Comparison of ENCODE assay signal across 8 mouse cellular contexts in the genomic region with DNA sequence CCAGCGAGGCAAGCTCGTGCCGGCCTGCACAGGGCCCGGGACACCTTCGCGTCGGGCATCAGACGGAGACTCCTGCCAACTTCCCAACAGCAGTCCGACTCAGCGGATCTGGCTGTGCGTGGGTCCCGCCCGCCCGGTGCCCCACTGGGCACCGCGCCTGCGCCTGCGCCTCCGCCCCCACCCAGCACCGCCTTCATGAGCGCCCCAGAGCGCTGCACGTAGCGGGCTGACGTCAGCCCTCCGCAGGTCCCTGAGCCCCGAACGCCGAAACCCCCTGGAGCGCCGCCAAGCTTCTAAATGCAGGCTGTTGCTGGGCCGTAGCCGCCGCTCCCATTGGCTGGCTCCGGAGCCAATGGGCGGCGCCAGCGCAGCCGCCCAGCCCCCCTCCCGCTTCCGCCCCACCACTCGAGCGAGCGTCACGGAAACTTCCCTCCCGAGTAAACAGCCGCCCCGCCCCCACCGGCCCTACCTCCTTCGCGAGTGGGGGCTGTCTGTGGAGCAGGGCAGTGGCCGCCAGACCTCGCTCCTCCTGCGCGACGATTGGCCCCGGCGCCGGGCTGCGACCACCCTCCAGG. TPM values are rescaled to one million over a fixed set of nuclear protein-coding genes. Genes with fewer than 3 reads are reported as not detected.
DNase-seq lines count a peak whose midpoint lies in the region; ATAC-seq and TF ChIP-seq lines count a peak whose summit lies in the region.

No protein-coding gene starts in this region.

- peaks cover 23% of the 10 kb centered on the region for H3K4me1 ChIP-seq in hindbrain, embryonic 10.5 days (replicated peaks)
- peaks cover 9% of the 10 kb centered on the region; the same call in 1 of the 2 replicates for H3K4me1 ChIP-seq in lung, postnatal 0 days (ENCODE audit: insufficient read depth, low read depth, low read length)

- DNase-seq in MEL-GATA-1-ER (ENCODE audit: extremely low read depth, low read depth): peak; percentile 91
- peak; percentile 97 for DNase-seq in cerebellum, adult 8-10 months
- peak; percentile 97 for DNase-seq in forelimb bud, embryonic 11.5 days (ENCODE audit: low read depth, low spot score)
- DNase-seq in hindbrain, embryonic 10.5 days (ENCODE audit: low spot score): peak; percentile 96
- DNase-seq in layer of hippocampus, adult 9-11 months: peak; percentile 99
- DNase-seq in lung, postnatal 0 days (ENCODE audit: low spot score): peak; percentile 99
- peak; percentile 98 for DNase-seq in ovary, postnatal 14 days (ENCODE audit: low spot score)
- DNase-seq in thymus, postnatal 14 days: peak; percentile 99

- H3K9ac ChIP-seq in lung, postnatal 0 days (replicated peaks; ENCODE audit: low read depth): peak overlapping the region; percentile 100

- H3K27me3 ChIP-seq in hindbrain, embryonic 10.5 days (ENCODE audit: insufficient read depth, poor library complexity, severe bottlenecking): no peaks in the 10 kb centered on the region
- H3K27me3 ChIP-seq in lung, postnatal 0 days (replicated peaks; ENCODE audit: insufficient read depth, low read length): no peaks in the 10 kb centered on the region

- peak; percentile 65; the same call in 1 of the 2 replicates for TF ChIP-seq EP300 in lung, postnatal 0 days (IDR thresholded peaks at IDR 0.05)

- H3K4me3 ChIP-seq in hindbrain, embryonic 10.5 days: peak overlapping the region; percentile 99
- H3K4me3 ChIP-seq in lung, postnatal 0 days (ENCODE audit: low read depth, low read length): peak overlapping the region; percentile 100

- peaks cover 37% of the 10 kb centered on the region for H3K36me3 ChIP-seq in hindbrain, embryonic 10.5 days
- H3K36me3 ChIP-seq in lung, postnatal 0 days (ENCODE audit: insufficient read depth, low read length): peaks cover 19% of the 10 kb centered on the region; the same call in 1 of the 2 replicates

- H3K27ac ChIP-seq in hindbrain, embryonic 10.5 days: peak overlapping the region; percentile 100
- peak overlapping the region; percentile 100 for H3K27ac ChIP-seq in lung, postnatal 0 days (ENCODE audit: low read length)

- under 1% methylated on average over 60 of the region's 60 CpGs for WGBS in hindbrain, embryonic 10.5 days
- 3% methylated on average over 54 of the region's 60 CpGs for WGBS in lung, postnatal 0 days

- peak overlapping the region; percentile 57 for H3K4me2 ChIP-seq in lung, postnatal 0 days (replicated peaks; ENCODE audit: low read depth, low read length)

- no peaks in the 10 kb centered on the region for H3K9me3 ChIP-seq in hindbrain, embryonic 10.5 days
- no peaks in the 10 kb centered on the region for H3K9me3 ChIP-seq in lung, postnatal 0 days (ENCODE audit: low read length)

- no peak for TF ChIP-seq CTCF in lung, postnatal 0 days (IDR thresholded peaks at IDR 0.05)

- peak; percentile 90 for ATAC-seq in lung, postnatal 0 days

RNA-seq across cellular contexts. Expression of a gene that starts 38.8 kb away (rescaled TPM):
- polyA plus RNA-seq in hindbrain, embryonic 10.5 days (2016; fragmentation: Nextera tagmentation; extraction: Ambion mirVana): 3.7 and 7.1 TPM in 2 replicates
- 0.16 and 0.31 TPM in 2 replicates for polyA plus RNA-seq in lung, postnatal 0 days (2015; fragmentation: Nextera tagmentation; extraction: Ambion mirVana)

RNA-seq across cellular contexts. Expression of a gene that starts 42.4 kb away (rescaled TPM):
- polyA plus RNA-seq in hindbrain, embryonic 10.5 days (2016; fragmentation: Nextera tagmentation; extraction: Ambion mirVana): 71.5 and 80.4 TPM in 2 replicates
- polyA plus RNA-seq in lung, postnatal 0 days (2015; fragmentation: Nextera tagmentation; extraction: Ambion mirVana): 153 and 169 TPM in 2 replicates

RNA-seq across cellular contexts. Expression of a gene that starts 58.0 kb away (rescaled TPM):
- polyA plus RNA-seq in hindbrain, embryonic 10.5 days (2016; fragmentation: Nextera tagmentation; extraction: Ambion mirVana): 1.1 and 1.2 TPM in 2 replicates
- polyA plus RNA-seq in lung, postnatal 0 days (2015; fragmentation: Nextera tagmentation; extraction: Ambion mirVana): 0.70 and 0.86 TPM in 2 replicates

Comparison
In these comparisons a context has a peak if more than half of its experiments do, and no peak if none do; other contexts are left out.
1. Peak in every context shown above with its lines: DNase-seq, ATAC-seq, H3K4me3 ChIP-seq and H3K27ac ChIP-seq.